Mouse (Mus musculus): ENCODE results near the gene Rpusd4. TPM values are rescaled to one million over a fixed set of nuclear protein-coding genes. Genes with fewer than 3 reads are reported as not detected.
A peak's percentile ranks its signal among the peaks of the same experiment; 100 is the strongest.

Gene Rpusd4
- polyA plus RNA-seq, 1 experiment from 2014 or later, result 36.2 TPM

- no peaks in the 10 kb centered on the region for H3K4me1 ChIP-seq (ENCODE audit: control insufficient read depth, insufficient read depth, low read length)
- no peaks in the 10 kb centered on the region for H3K27me3 ChIP-seq (replicated peaks; ENCODE audit: control insufficient read depth, insufficient read depth, low read length)
- ATAC-seq, result no peak
- no peaks in the 10 kb centered on the region for H3K36me3 ChIP-seq (ENCODE audit: control insufficient read depth, insufficient read depth, low read length)
- no peaks in the 10 kb centered on the region for H3K9me3 ChIP-seq (ENCODE audit: control insufficient read depth, low read length)
- H3K9ac ChIP-seq (ENCODE audit: low read depth, low read length), result no peak overlapping the region
- H3K4me2 ChIP-seq (ENCODE audit: low read depth, low read length), result no peak overlapping the region
- no peak overlapping the region for H3K4me3 ChIP-seq (ENCODE audit: low read length)
- 78% methylated on average over 7 of the region's 7 CpGs for WGBS
- H3K27ac ChIP-seq (ENCODE audit: low read length), result no peak overlapping the region
These were observed 39.8 kb downstream of the Rpusd4 start for GRCm38 (mm10) chr9:35307461-35307860.

- Histone ChIP-seq H3K9me3 (ENCODE audit: control insufficient read depth, low read length) (no peaks in the 10 kb centered on the region), H3K36me3 (ENCODE audit: control insufficient read depth, insufficient read depth, low read length) (no peaks in the 10 kb centered on the region), H3K4me3 (ENCODE audit: low read length) (no peak overlapping the region), H3K9ac (ENCODE audit: low read depth, low read length) (no peak overlapping the region), H3K27ac (ENCODE audit: low read length) (no peak overlapping the region), H3K4me1 (ENCODE audit: control insufficient read depth, insufficient read depth, low read length) (peaks cover 8% of the 10 kb centered on the region; the same call in 1 of the 2 replicates), H3K4me2 (ENCODE audit: low read depth, low read length) (no peak overlapping the region), H3K27me3 (replicated peaks; ENCODE audit: control insufficient read depth, insufficient read depth, low read length) (no peaks in the 10 kb centered on the region)
- WGBS, result 84% methylated on average over 6 of the region's 6 CpGs
- no peak for ATAC-seq
These were observed 42.7 kb downstream of the Rpusd4 start for GRCm38 (mm10) chr9:35310377-35310776.

- Histone ChIP-seq H3K9me3 (ENCODE audit: control insufficient read depth, low read length) (no peaks in the 10 kb centered on the region), H3K9ac (ENCODE audit: low read depth, low read length) (no peak overlapping the region), H3K27ac (ENCODE audit: low read length) (peak overlapping the region; percentile 47), H3K27me3 (replicated peaks; ENCODE audit: control insufficient read depth, insufficient read depth, low read length) (no peaks in the 10 kb centered on the region), H3K36me3 (ENCODE audit: control insufficient read depth, insufficient read depth, low read length) (no peaks in the 10 kb centered on the region), H3K4me1 (ENCODE audit: control insufficient read depth, insufficient read depth, low read length) (peaks cover 15% of the 10 kb centered on the region), H3K4me2 (ENCODE audit: low read depth, low read length) (no peak overlapping the region), H3K4me3 (ENCODE audit: low read length) (no peak overlapping the region)
- 55% methylated on average over 3 of the region's 3 CpGs for WGBS
- ATAC-seq, result peak; percentile 68
These were observed 44.9 kb downstream of the Rpusd4 start for GRCm38 (mm10) chr9:35312516-35312915.

- Histone ChIP-seq H3K9ac (ENCODE audit: low read depth, low read length) (no peak overlapping the region), H3K4me3 (ENCODE audit: low read length) (no peak overlapping the region), H3K36me3 (ENCODE audit: control insufficient read depth, insufficient read depth, low read length) (no peaks in the 10 kb centered on the region), H3K4me2 (ENCODE audit: low read depth, low read length) (no peak overlapping the region), H3K9me3 (ENCODE audit: control insufficient read depth, low read length) (no peaks in the 10 kb centered on the region), H3K27ac (ENCODE audit: low read length) (peak overlapping the region; percentile 47; the same call in 1 of the 2 replicates), H3K27me3 (replicated peaks; ENCODE audit: control insufficient read depth, insufficient read depth, low read length) (no peaks in the 10 kb centered on the region), H3K4me1 (ENCODE audit: control insufficient read depth, insufficient read depth, low read length) (peaks cover 21% of the 10 kb centered on the region)
- ATAC-seq, result no peak
- WGBS, result 38% methylated on average over 4 of the region's 4 CpGs
These were observed 45.9 kb downstream of the Rpusd4 start for GRCm38 (mm10) chr9:35313601-35314000.

- no peaks in the 10 kb centered on the region for H3K36me3 ChIP-seq (ENCODE audit: control insufficient read depth, insufficient read depth, low read length)
- 46% methylated on average over 1 of the region's 1 CpGs for WGBS
- H3K9me3 ChIP-seq (ENCODE audit: control insufficient read depth, low read length), result no peaks in the 10 kb centered on the region
- H3K27me3 ChIP-seq (replicated peaks; ENCODE audit: control insufficient read depth, insufficient read depth, low read length), result no peaks in the 10 kb centered on the region
- peaks cover 25% of the 10 kb centered on the region for H3K4me1 ChIP-seq (ENCODE audit: control insufficient read depth, insufficient read depth, low read length)
- H3K4me2 ChIP-seq (ENCODE audit: low read depth, low read length), result no peak overlapping the region
- no peak for ATAC-seq
- no peak overlapping the region for H3K27ac ChIP-seq (ENCODE audit: low read length)
- H3K9ac ChIP-seq (ENCODE audit: low read depth, low read length), result no peak overlapping the region
- H3K4me3 ChIP-seq (ENCODE audit: low read length), result no peak overlapping the region
These were observed 46.6 kb downstream of the Rpusd4 start for GRCm38 (mm10) chr9:35314254-35314653.

- 0 out of 2 replicates have a peak overlapping the region, but pooled peaks have one; percentile 34 for H3K9ac ChIP-seq (ENCODE audit: low read depth, low read length)
- peaks cover 25% of the 10 kb centered on the region for H3K4me1 ChIP-seq (ENCODE audit: control insufficient read depth, insufficient read depth, low read length)
- no peak overlapping the region for H3K4me2 ChIP-seq (ENCODE audit: low read depth, low read length)
- no peak overlapping the region for H3K4me3 ChIP-seq (ENCODE audit: low read length)
- peak; percentile 16; the same call in 1 of the 2 replicates for ATAC-seq
- no peaks in the 10 kb centered on the region for H3K36me3 ChIP-seq (ENCODE audit: control insufficient read depth, insufficient read depth, low read length)
- no peaks in the 10 kb centered on the region for H3K27me3 ChIP-seq (replicated peaks; ENCODE audit: control insufficient read depth, insufficient read depth, low read length)
- 47% methylated on average over 3 of the region's 3 CpGs for WGBS
- H3K27ac ChIP-seq (ENCODE audit: low read length), result 0 out of 2 replicates have a peak overlapping the region, but pooled peaks have one; percentile 7
- no peaks in the 10 kb centered on the region for H3K9me3 ChIP-seq (ENCODE audit: control insufficient read depth, low read length)
These were observed 49.1 kb downstream of the Rpusd4 start for GRCm38 (mm10) chr9:35316771-35317211.

GRCm38 (mm10) chr9:35317233-35317980 lies 49.7 kb downstream of the Rpusd4 start:
- H3K27me3 ChIP-seq (replicated peaks; ENCODE audit: control insufficient read depth, insufficient read depth, low read length), result no peaks in the 10 kb centered on the region
- H3K36me3 ChIP-seq (ENCODE audit: control insufficient read depth, insufficient read depth, low read length), result no peaks in the 10 kb centered on the region
- H3K27ac ChIP-seq (ENCODE audit: low read length), result 0 out of 2 replicates have a peak overlapping the region, but pooled peaks have one; percentile 19
- H3K4me3 ChIP-seq (ENCODE audit: low read length), result no peak overlapping the region
- no peak overlapping the region for H3K4me2 ChIP-seq (ENCODE audit: low read depth, low read length)
- H3K9ac ChIP-seq (ENCODE audit: low read depth, low read length), result 0 out of 2 replicates have a peak overlapping the region, but pooled peaks have one; percentile 34
- no peaks in the 10 kb centered on the region for H3K9me3 ChIP-seq (ENCODE audit: control insufficient read depth, low read length)
- no peak; the same call in 1 of the 2 replicates for ATAC-seq
- WGBS, result 50% methylated on average over 9 of the region's 9 CpGs
- peaks cover 25% of the 10 kb centered on the region for H3K4me1 ChIP-seq (ENCODE audit: control insufficient read depth, insufficient read depth, low read length)

- Histone ChIP-seq H3K36me3 (ENCODE audit: control insufficient read depth, insufficient read depth, low read length) (no peaks in the 10 kb centered on the region), H3K27me3 (replicated peaks; ENCODE audit: control insufficient read depth, insufficient read depth, low read length) (no peaks in the 10 kb centered on the region), H3K4me3 (ENCODE audit: low read length) (no peak overlapping the region), H3K9ac (ENCODE audit: low read depth, low read length) (peak overlapping the region; percentile 48; the same call in 1 of the 2 replicates), H3K27ac (ENCODE audit: low read length) (peak overlapping the region; percentile 80), H3K4me2 (ENCODE audit: low read depth, low read length) (peak overlapping the region; percentile 45), H3K4me1 (ENCODE audit: control insufficient read depth, insufficient read depth, low read length) (peaks cover 20% of the 10 kb centered on the region), H3K9me3 (ENCODE audit: control insufficient read depth, low read length) (no peaks in the 10 kb centered on the region)
- 17% methylated on average over 9 of the region's 9 CpGs for WGBS
- peak; percentile 89 for ATAC-seq
These were observed 51.0 kb downstream of the Rpusd4 start for GRCm38 (mm10) chr9:35318537-35319172.

- no peak overlapping the region for H3K4me3 ChIP-seq (ENCODE audit: low read length)
- no peak overlapping the region for H3K9ac ChIP-seq (ENCODE audit: low read depth, low read length)
- H3K36me3 ChIP-seq (ENCODE audit: control insufficient read depth, insufficient read depth, low read length), result no peaks in the 10 kb centered on the region
- no peak overlapping the region for H3K27ac ChIP-seq (ENCODE audit: low read length)
- no peaks in the 10 kb centered on the region for H3K9me3 ChIP-seq (ENCODE audit: control insufficient read depth, low read length)
- no peak for ATAC-seq
- H3K27me3 ChIP-seq (replicated peaks; ENCODE audit: control insufficient read depth, insufficient read depth, low read length), result no peaks in the 10 kb centered on the region
- no peak overlapping the region for H3K4me2 ChIP-seq (ENCODE audit: low read depth, low read length)
- peaks cover 24% of the 10 kb centered on the region for H3K4me1 ChIP-seq (ENCODE audit: control insufficient read depth, insufficient read depth, low read length)
- WGBS, result 82% methylated on average over 4 of the region's 4 CpGs
These were observed 52.6 kb downstream of the Rpusd4 start for GRCm38 (mm10) chr9:35320288-35320687.

Data from intestine, embryonic 16.5 days (tissue).